Mouse (Mus musculus) liver, embryonic 14.5 days (tissue): ENCODE measurements around the gene Irgm2. TPM values are rescaled to one million over a fixed set of nuclear protein-coding genes. Genes with fewer than 3 reads are reported as not detected.
"Not testable (repeated sequence)": the region's sequence is repeated elsewhere in the genome, so short reads cannot be mapped to it uniquely, and the experiment has no call there.

Experiments used
- ATAC-seq: fragments of 200-750 bp; cut with Nextera tagmentation; 2 replicates; pipeline ENCODE4 v1.8.0; 2017; ENCODE audit warnings: moderate number of reproducible peaks, mild to moderate bottlenecking, moderate library complexity; ENCODE audit not compliant: insufficient read depth
- DNase-seq, 3 experiments: peaks; one replicate each; pipeline ENCODE4 v3.0.0-alpha.2; 2012 to 2013; ENCODE audit warnings: low read depth in 3 of 3, low spot score in 3 of 3
- H3K27ac ChIP-seq: fragments of 300-500 bp; sonication (generic); 2 replicates; pipeline ENCODE4 v1.5.1; 2014; ENCODE audit warnings: moderate library complexity, mild to moderate bottlenecking, control low read depth, inconsistent platforms
- H3K27me3 ChIP-seq: fragments of 300-500 bp; sonication (generic); 2 replicates; pipeline ENCODE4 v1.6.1; 2014; ENCODE audit warnings: mild to moderate bottlenecking, low read length, moderate library complexity; ENCODE audit not compliant: control insufficient read depth, insufficient read depth
- H3K36me3 ChIP-seq: fragments of 300-500 bp; sonication (generic); replicated peaks from 2 replicates; pipeline ENCODE4 v1.6.1; 2014; ENCODE audit warnings: low read depth; ENCODE audit not compliant: control insufficient read depth, insufficient read depth
- H3K4me1 ChIP-seq, 2 experiments: fragments of 200-500 bp in 1 of 2; fragments of 300-500 bp in 1 of 2; sonication (generic) in 1 of 2; replicated peaks; 2 replicates each; pipeline ENCODE4 v1.6.1; 2012 to 2014; ENCODE audit warnings: antibody characterized with exemption in 1 of 2, inconsistent platforms in 1 of 2, low read length in 1 of 2; ENCODE audit not compliant: control insufficient read depth in 2 of 2, insufficient read depth in 2 of 2
- H3K4me2 ChIP-seq: fragments of 300-500 bp; sonication (generic); 2 replicates; pipeline ENCODE4 v1.6.1; 2014; ENCODE audit warnings: low read depth, mild to moderate bottlenecking, control low read depth, moderate library complexity
- H3K4me3 ChIP-seq, 2 experiments: fragments of 200-500 bp in 1 of 2; fragments of 300-500 bp in 1 of 2; sonication (generic) in 1 of 2; 2 replicates each; pipeline ENCODE4 v1.5.1; 2012 to 2014; ENCODE audit warnings: low read depth in 2 of 2, low read length in 2 of 2, mild to moderate bottlenecking in 2 of 2, control low read depth in 1 of 2, inconsistent platforms in 1 of 2, moderate library complexity in 1 of 2; ENCODE audit not compliant: insufficient read depth in 1 of 2
- H3K9ac ChIP-seq: fragments of 300-500 bp; sonication (generic); replicated peaks from 2 replicates; pipeline ENCODE4 v1.6.1; 2014; ENCODE audit warnings: mild to moderate bottlenecking, control low read depth, moderate library complexity
- H3K9me3 ChIP-seq: fragments of 300-500 bp; sonication (generic); 2 replicates; pipeline ENCODE4 v1.6.1; 2016; ENCODE audit warnings: low read length, mixed read lengths; ENCODE audit not compliant: control insufficient read depth
- CTCF ChIP-seq: IDR thresholded peaks from 2 replicates; pipeline ENCODE4 v1.5.1; 2016; ENCODE audit warnings: antibody characterized with exemption, low read depth, control low read depth
- EP300 ChIP-seq: IDR thresholded peaks from 2 replicates; pipeline ENCODE4 v1.6.1; 2016; ENCODE audit warnings: antibody characterized with exemption, low read depth
- WGBS: fragments of 180-500 bp; shearing (Covaris S2); extraction: QIAGEN DNeasy Blood & Tissue Kit; methylation state at CpG from one replicate; pipeline ENCODE4 v1.1.7; 2014; ENCODE audit not compliant: insufficient replicate concordance; 5-methylcytosine and 5-hydroxymethylcytosine counted together
- polyA plus RNA-seq, 2 experiments: library from polyadenylated mRNA; depleted of rRNA in 1 of 2; stranded (reverse) in 1 of 2; unstranded in 1 of 2; fragments of >200 nt; fragmentation: Nextera tagmentation in 1 of 2; extraction: Ambion mirVana in 1 of 2; gene quantifications; 2 replicates each; pipeline versions ENCODE4 v1.2.1 to v1.2.3; 2012 to 2014

The Irgm2 gene
- polyA plus RNA-seq, 2 experiments = 2.8 to 3.0 TPM

DNA sequence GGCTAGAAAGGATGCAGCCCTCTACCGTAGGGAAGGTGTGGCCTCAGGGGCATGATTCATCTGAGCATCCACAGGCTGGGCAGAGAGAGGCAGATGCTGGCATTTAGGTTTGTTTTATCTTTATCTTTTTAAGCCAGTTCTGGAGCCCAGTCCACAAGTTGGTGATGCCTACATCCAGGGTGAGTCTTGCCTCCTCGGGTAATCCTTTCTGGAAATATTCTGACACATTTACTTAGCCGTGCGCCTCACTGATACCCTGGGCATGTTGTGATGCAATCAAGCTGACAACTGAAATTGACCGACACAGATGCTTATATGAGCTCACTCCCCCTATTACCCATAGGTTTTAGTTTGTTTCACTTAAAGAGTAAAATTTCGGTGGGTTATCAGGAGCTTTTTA, 17.4 kb downstream of the Irgm2 start:
- ATAC-seq (no peak), DNase-seq (peak in 2 of 3 experiments; percentile 85 to 88)
- Histone ChIP-seq H3K27me3 (no peaks in the 10 kb centered on the region), H3K27ac (no peak overlapping the region), H3K36me3 (no peaks in the 10 kb centered on the region), H3K4me3 (no peak overlapping the region), H3K9me3 (no peaks in the 10 kb centered on the region), H3K4me1 (peaks cover 17 to 37% of the 10 kb centered on the region in 2 experiments), H3K4me2 (no peak overlapping the region), H3K9ac (no peak overlapping the region)
- 60% methylated on average over 6 of the region's 6 CpGs for WGBS
- TF ChIP-seq CTCF (no peak), EP300 (no peak)

- Histone ChIP-seq H3K4me2 (no peak overlapping the region), H3K27me3 (no peaks in the 10 kb centered on the region), H3K36me3 (no peaks in the 10 kb centered on the region), H3K4me1 (peaks cover 0 to 12% of the 10 kb centered on the region in 2 experiments; a peak in 2 of 4 replicates), H3K27ac (no peak overlapping the region), H3K4me3 (no peak overlapping the region), H3K9ac (no peak overlapping the region), H3K9me3 (no peaks in the 10 kb centered on the region)
- TF ChIP-seq CTCF = no peak
- no peak for TF ChIP-seq EP300
- DNase-seq (no peak), ATAC-seq (no peak)
- 21% methylated on average over 4 of the region's 4 CpGs for WGBS
Measured at GRCm38 (mm10) chr11:58223751-58224150, 24.3 kb downstream of the Irgm2 start.

GRCm38 (mm10) chr11:58224313-58224712, 24.9 kb downstream of the Irgm2 start:
- H3K27ac ChIP-seq = no peak overlapping the region
- no peaks in the 10 kb centered on the region for H3K9me3 ChIP-seq
- H3K4me2 ChIP-seq = no peak overlapping the region
- no peaks in the 10 kb centered on the region for H3K27me3 ChIP-seq
- no peak overlapping the region for H3K9ac ChIP-seq
- WGBS = 12% methylated on average over 7 of the region's 7 CpGs
- H3K4me1 ChIP-seq = 0 out of 4 replicates have a peak, but pooled peaks cover 0 to 7% of the 10 kb centered on the region in 2 experiments
- no peaks in the 10 kb centered on the region for H3K36me3 ChIP-seq
- TF ChIP-seq EP300 (no peak), CTCF (no peak)
- ATAC-seq (no peak), DNase-seq (no peak)
- H3K4me3 ChIP-seq = no peak overlapping the region

DNA sequence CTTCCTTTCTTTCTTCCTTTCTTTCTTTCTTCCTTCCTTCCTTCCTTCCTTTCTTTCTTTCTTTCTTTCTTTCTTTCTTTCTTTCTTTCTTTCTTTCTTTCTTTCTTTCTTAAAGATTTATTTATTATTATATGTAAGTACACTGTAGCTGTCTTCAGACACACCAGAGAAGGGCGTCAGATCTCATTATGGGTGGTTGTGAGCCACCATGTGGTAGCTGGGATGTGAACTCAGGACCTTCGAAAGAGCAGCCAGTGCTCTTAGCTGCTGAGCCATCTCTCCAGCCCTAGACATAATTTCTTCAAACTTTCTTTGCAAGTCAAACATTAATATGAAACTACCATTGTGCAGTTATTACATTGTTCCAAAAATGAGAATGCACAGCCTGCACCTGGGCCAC, 25.5 kb downstream of the Irgm2 start:
- H3K9me3 ChIP-seq, H3K4me2 ChIP-seq, DNase-seq, H3K36me3 ChIP-seq, H3K9ac ChIP-seq, H3K27me3 ChIP-seq, H3K4me3 ChIP-seq, ATAC-seq, H3K27ac ChIP-seq, H3K4me1 ChIP-seq: not testable (repeated sequence)
- 48% methylated on average over 2 of the region's 2 CpGs for WGBS

- Histone ChIP-seq H3K27me3 (no peaks in the 10 kb centered on the region), H3K9me3 (no peaks in the 10 kb centered on the region), H3K27ac (no peak overlapping the region), H3K4me1 (0 out of 4 replicates have a peak, but pooled peaks cover 0 to 7% of the 10 kb centered on the region in 2 experiments), H3K4me3 (no peak overlapping the region), H3K4me2 (peak overlapping the region; percentile 25), H3K36me3 (no peaks in the 10 kb centered on the region), H3K9ac (no peak overlapping the region)
- ATAC-seq (peak; percentile 26; the same call in 1 of the 2 replicates), DNase-seq (peak in 2 of 3 experiments; percentile 55 to 59)
- 16% methylated on average over 5 of the region's 5 CpGs for WGBS
- TF ChIP-seq EP300 (no peak), CTCF (peak; percentile 98)
Measured at GRCm38 (mm10) chr11:58225655-58226054, 26.2 kb downstream of the Irgm2 start.
